Mouse (Mus musculus) forebrain, postnatal 0 days (tissue): ENCODE results near the gene Rai14. TPM values are rescaled to one million over a fixed set of nuclear protein-coding genes. Genes with fewer than 3 reads are reported as not detected.

ENCODE experiments used
- ATAC-seq: fragments of 200-750 bp; cut with Nextera tagmentation; 2 replicates; pipeline ENCODE4 v1.8.0; 2017; ENCODE audit warnings: mild to moderate bottlenecking, moderate library complexity
- DNase-seq: peaks from one replicate; pipeline ENCODE4 v3.0.0-alpha.2; 2015
- H3K27ac ChIP-seq: fragments of 300-500 bp; sonication (generic); 2 replicates; pipeline ENCODE4 v1.5.1; 2014; ENCODE audit warnings: low read depth, mild to moderate bottlenecking, antibody characterized with exemption, low read length, moderate library complexity, mixed read lengths
- H3K27me3 ChIP-seq: fragments of 300-500 bp; sonication (generic); 2 replicates; pipeline ENCODE4 v1.6.1; 2014; ENCODE audit warnings: mild to moderate bottlenecking, low read length, mixed read lengths; ENCODE audit not compliant: insufficient read depth
- H3K36me3 ChIP-seq: fragments of 300-500 bp; sonication (generic); 2 replicates; pipeline ENCODE4 v1.6.1; 2014; ENCODE audit warnings: mild to moderate bottlenecking, moderate library complexity; ENCODE audit not compliant: insufficient read depth
- H3K4me1 ChIP-seq: fragments of 300-500 bp; sonication (generic); 2 replicates; pipeline ENCODE4 v1.6.1; 2014; ENCODE audit warnings: antibody characterized with exemption; ENCODE audit not compliant: insufficient read depth
- H3K4me2 ChIP-seq: fragments of 300-500 bp; sonication (generic); 2 replicates; pipeline ENCODE4 v1.6.1; 2014; ENCODE audit warnings: low read depth, mild to moderate bottlenecking, moderate library complexity
- H3K4me3 ChIP-seq: fragments of 300-500 bp; sonication (generic); 2 replicates; pipeline ENCODE4 v1.5.1; 2014; ENCODE audit warnings: low read depth, low read length, mixed read lengths
- H3K9ac ChIP-seq: fragments of 300-500 bp; sonication (generic); 2 replicates; pipeline ENCODE4 v1.6.1; 2014; ENCODE audit warnings: mild to moderate bottlenecking
- H3K9me3 ChIP-seq: fragments of 300-500 bp; sonication (generic); 2 replicates; pipeline ENCODE4 v1.6.1; 2016; ENCODE audit warnings: low read length
- CTCF ChIP-seq: sonication (generic); IDR thresholded peaks from 2 replicates; pipeline ENCODE4 v1.5.1; 2016; ENCODE audit warnings: antibody characterized with exemption, control low read depth, low read depth
- WGBS: fragments of 180-500 bp; shearing (Covaris S2); extraction: QIAGEN DNeasy Blood & Tissue Kit; methylation state at CpG from one replicate; pipeline ENCODE4 v1.1.7; 2014; 5-methylcytosine and 5-hydroxymethylcytosine counted together
- polyA plus RNA-seq: library from polyadenylated mRNA; unstranded; fragments of >200 nt; fragmentation: Nextera tagmentation; extraction: Ambion mirVana; gene quantifications from 2 replicates; pipeline ENCODE4 v1.2.1, GENCODE M21; 2015
- total RNA-seq: library from RNA; depleted of rRNA; stranded (reverse); fragments of >200 nt; gene quantifications from 2 replicates; pipeline ENCODE4 v1.2.3, GENCODE M21; 2014

Gene Rai14
- total and polyA plus RNA-seq, 2 experiments from 2014 or later = 5.5 to 12.7 TPM

DNA sequence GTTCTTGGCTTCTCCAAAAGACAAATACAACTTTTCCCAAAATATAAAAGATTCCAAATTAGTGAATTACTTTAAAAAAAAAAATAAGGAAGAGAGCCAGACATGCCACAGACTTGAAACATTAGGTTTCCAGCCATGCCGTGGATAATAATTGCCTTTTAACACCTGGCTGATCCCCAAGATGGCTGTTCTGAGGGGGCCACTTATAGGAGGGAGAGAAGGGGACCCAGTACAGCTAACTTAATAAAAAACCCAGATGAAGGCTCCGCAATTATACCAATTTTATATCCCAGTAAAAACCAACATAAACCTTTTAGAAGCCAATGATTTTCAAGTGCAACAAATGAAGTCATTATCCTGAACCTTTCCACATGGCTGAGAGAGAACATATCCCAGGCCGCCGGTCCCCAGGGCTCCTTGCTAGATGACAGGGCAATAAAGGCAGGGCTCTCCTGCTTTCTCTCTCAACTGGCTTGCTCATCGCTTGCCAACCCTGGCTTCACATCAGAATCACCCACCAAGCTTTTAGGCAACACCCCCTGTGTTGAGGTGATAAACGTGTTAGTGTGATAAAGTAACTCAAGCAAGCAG, 105.8 kb downstream of the Rai14 start:
- no peak for TF ChIP-seq CTCF
- DNase-seq (no peak), ATAC-seq (no peak)
- H3K4me2 ChIP-seq = no peak overlapping the region
- no peaks in the 10 kb centered on the region for H3K4me1 ChIP-seq
- 69% methylated on average over 6 of the region's 6 CpGs for WGBS
- no peaks in the 10 kb centered on the region for H3K9me3 ChIP-seq
- H3K27ac ChIP-seq = no peak overlapping the region
- H3K4me3 ChIP-seq = no peak overlapping the region
- H3K27me3 ChIP-seq = no peaks in the 10 kb centered on the region
- no peaks in the 10 kb centered on the region for H3K36me3 ChIP-seq
- no peak overlapping the region for H3K9ac ChIP-seq

DNA sequence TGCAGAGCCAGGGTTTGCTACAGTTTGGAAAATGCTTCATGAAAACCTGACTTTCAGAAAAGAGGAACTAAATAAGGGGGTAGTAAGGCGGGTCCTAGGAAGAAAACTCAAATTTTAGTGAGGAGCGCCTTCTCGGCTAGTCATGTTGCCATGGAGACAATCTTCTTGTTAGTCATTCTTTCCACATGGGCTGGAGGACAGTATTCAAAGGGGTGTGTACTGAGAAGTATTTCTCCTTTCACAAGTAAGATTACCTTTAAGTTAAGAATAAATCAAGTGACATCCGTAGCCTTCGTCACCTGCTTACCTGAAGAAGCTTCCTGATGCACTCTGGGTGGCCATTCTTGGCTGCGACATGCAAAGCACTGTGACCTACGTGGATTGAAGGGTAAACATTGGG, 115.0 kb downstream of the Rai14 start:
- no peaks in the 10 kb centered on the region for H3K27me3 ChIP-seq
- DNase-seq (no peak), ATAC-seq (peak; percentile 65)
- H3K27ac ChIP-seq = no peak overlapping the region
- H3K4me2 ChIP-seq = no peak overlapping the region
- no peaks in the 10 kb centered on the region for H3K9me3 ChIP-seq
- no peaks in the 10 kb centered on the region for H3K36me3 ChIP-seq
- no peak for TF ChIP-seq CTCF
- 73% methylated on average over 7 of the region's 7 CpGs for WGBS
- H3K4me3 ChIP-seq = no peak overlapping the region
- H3K9ac ChIP-seq = no peak overlapping the region
- H3K4me1 ChIP-seq = no peaks in the 10 kb centered on the region

DNA sequence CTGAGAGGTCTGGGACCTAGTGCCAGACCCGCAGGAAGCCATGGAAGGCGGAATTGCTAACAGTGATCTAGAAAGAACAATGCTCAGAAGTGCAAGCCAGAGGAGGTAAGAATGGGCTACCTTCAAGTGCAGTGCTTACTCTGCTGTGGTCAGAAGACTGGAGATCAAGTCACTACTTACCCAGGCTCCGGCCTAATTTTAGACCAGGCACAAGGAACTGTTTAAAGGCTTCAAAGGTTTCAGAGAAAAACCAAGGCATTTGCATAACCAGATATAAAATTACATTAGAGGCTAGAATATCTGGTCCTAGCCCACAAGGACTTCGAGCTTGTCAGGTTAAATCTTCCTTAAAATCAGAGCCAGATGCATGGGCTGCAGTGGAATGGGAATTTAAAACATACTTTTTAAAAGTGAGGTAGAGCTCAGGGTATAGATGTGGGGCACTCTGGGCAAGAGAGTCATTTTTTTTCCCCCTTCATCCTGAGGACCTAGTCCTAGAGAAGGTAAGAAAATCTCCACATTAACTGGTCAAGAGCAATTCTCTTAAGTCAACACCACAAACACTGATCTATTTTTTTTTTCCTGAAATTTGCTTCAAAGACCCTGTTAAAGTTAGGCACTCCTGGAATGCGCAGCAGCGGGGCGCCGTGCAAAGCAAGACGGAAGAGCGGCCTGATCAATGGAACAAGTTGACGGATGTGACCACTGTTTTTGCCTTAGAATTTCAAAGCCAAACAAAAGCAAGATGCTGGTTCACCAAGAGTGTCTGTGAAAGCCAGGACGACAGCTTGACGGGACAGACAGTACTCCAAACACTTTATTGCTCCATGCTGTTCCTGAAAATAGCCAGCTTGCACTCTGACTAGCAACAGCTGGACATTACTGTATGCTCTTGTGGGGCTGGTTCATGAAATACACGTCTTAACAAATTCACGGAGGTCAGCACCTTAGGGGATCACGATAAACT, 115.9 kb downstream of the Rai14 start:
- Histone ChIP-seq H3K36me3 (no peaks in the 10 kb centered on the region), H3K4me2 (no peak overlapping the region), H3K27me3 (no peaks in the 10 kb centered on the region), H3K4me1 (no peaks in the 10 kb centered on the region), H3K27ac (no peak overlapping the region), H3K9ac (no peak overlapping the region), H3K4me3 (no peak overlapping the region), H3K9me3 (no peaks in the 10 kb centered on the region)
- DNase-seq (no peak), ATAC-seq (peak; percentile 30)
- 75% methylated on average over 16 of the region's 16 CpGs for WGBS
- TF ChIP-seq CTCF = no peak

DNA sequence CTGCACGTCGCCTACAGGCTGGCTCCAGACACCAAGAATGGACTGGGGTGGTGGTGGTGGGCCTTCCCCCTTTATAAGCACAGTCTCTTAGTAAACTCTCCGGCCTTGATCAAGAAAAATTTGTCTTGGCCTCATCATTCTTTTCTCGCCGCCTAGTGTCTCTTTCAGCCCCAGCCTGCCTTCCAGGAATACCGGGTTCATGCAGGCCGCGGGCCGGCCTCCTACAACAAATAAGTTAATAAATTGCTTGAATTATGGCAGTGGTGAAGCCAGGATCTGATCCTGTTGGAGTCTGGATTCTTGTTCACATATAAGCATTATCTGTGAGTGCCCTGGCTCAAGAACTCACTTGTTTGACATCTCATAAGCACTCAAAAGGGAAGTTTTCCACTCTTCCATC, 117.6 kb downstream of the Rai14 start:
- no peaks in the 10 kb centered on the region for H3K4me1 ChIP-seq
- no peak for DNase-seq
- 93% methylated on average over 9 of the region's 9 CpGs for WGBS
- no peaks in the 10 kb centered on the region for H3K9me3 ChIP-seq
- no peaks in the 10 kb centered on the region for H3K36me3 ChIP-seq
- ATAC-seq = no peak
- H3K27me3 ChIP-seq = no peaks in the 10 kb centered on the region
- H3K4me3 ChIP-seq = no peak overlapping the region
- H3K27ac ChIP-seq = no peak overlapping the region
- no peak for TF ChIP-seq CTCF
- H3K9ac ChIP-seq = no peak overlapping the region
- no peak overlapping the region for H3K4me2 ChIP-seq

DNA sequence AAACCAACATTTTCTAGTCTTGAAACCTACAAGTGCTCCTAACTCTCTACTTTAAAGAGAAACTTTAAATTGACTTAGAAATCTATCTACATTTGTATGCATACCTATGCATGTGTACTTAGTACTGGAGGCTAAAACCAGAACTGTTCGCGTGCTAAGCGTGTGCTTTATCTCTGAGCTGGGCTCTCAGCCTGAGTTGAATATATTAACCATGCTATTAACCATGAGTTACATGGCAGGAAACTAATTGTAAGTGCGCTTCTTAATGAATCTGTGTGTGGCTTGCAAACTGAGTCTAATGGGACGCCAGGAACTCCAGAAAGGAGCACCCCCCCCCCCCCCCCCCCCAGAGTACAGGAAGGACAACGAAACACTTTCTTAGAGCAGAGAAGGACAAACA, 119.0 kb downstream of the Rai14 start:
- DNase-seq (no peak), ATAC-seq (no peak)
- no peak overlapping the region for H3K27ac ChIP-seq
- H3K4me3 ChIP-seq = no peak overlapping the region
- 38% methylated on average over 6 of the region's 6 CpGs for WGBS
- no peaks in the 10 kb centered on the region for H3K27me3 ChIP-seq
- no peaks in the 10 kb centered on the region for H3K36me3 ChIP-seq
- TF ChIP-seq CTCF = no peak
- no peak overlapping the region for H3K4me2 ChIP-seq
- no peaks in the 10 kb centered on the region for H3K4me1 ChIP-seq
- no peak overlapping the region for H3K9ac ChIP-seq
- no peaks in the 10 kb centered on the region for H3K9me3 ChIP-seq

DNA sequence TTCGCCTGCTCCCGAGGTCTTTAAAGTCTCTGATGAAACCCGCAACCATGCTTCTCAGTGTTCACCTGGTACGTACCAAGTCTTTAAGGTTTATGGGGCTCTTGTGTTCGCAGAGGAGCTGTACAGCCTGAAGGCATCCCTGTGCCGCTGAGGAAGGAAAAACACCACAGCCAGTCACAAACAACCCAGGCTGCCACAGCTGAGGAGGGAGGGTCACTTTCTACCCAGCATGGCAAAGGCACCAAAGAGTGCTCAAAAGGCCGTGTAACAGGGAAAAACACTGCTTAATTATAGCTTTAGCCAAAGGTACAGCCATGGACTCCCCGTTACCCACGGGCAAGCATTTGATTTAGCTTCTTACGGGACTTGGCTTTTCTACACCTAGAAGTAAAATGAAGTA, 119.5 kb downstream of the Rai14 start:
- 68% methylated on average over 10 of the region's 10 CpGs for WGBS
- Histone ChIP-seq H3K9me3 (no peaks in the 10 kb centered on the region), H3K27ac (no peak overlapping the region), H3K4me2 (no peak overlapping the region), H3K4me3 (no peak overlapping the region), H3K36me3 (no peaks in the 10 kb centered on the region), H3K27me3 (no peaks in the 10 kb centered on the region), H3K9ac (no peak overlapping the region), H3K4me1 (no peaks in the 10 kb centered on the region)
- TF ChIP-seq CTCF = no peak
- DNase-seq = no peak
- ATAC-seq = no peak

DNA sequence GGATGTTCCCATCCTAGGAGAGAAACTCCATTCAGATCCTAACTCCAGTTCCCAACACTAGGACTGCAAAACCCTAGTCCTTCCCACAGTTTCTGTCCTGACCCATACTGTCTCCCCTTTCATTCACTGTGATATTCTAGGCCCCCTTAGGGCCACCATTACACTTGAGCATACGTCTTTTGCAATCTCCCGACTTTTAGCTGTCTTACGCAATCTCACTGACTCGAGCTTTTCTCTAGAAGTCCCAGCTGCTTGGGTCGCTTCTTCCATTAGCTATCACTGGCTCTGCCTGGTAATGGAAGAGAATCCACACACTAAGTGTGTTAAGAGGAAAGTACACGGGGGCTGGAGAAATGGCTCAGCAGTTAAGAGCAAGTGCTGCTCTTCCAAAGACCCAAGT, 121.3 kb downstream of the Rai14 start:
- DNase-seq (no peak), ATAC-seq (no peak)
- Histone ChIP-seq H3K4me2 (no peak overlapping the region), H3K9me3 (no peaks in the 10 kb centered on the region), H3K36me3 (no peaks in the 10 kb centered on the region), H3K4me1 (no peaks in the 10 kb centered on the region), H3K27me3 (no peaks in the 10 kb centered on the region), H3K27ac (no peak overlapping the region), H3K4me3 (no peak overlapping the region), H3K9ac (no peak overlapping the region)
- 95% methylated on average over 6 of the region's 6 CpGs for WGBS
- no peak for TF ChIP-seq CTCF
